Mouse (Mus musculus): ENCODE results near the gene Dnaja3. TPM values are rescaled to one million over a fixed set of nuclear protein-coding genes. Genes with fewer than 3 reads are reported as not detected.

The Dnaja3 gene
- total and polyA plus RNA-seq, 3 experiments = 33.1 to 73.2 (median 53.1) TPM

DNA sequence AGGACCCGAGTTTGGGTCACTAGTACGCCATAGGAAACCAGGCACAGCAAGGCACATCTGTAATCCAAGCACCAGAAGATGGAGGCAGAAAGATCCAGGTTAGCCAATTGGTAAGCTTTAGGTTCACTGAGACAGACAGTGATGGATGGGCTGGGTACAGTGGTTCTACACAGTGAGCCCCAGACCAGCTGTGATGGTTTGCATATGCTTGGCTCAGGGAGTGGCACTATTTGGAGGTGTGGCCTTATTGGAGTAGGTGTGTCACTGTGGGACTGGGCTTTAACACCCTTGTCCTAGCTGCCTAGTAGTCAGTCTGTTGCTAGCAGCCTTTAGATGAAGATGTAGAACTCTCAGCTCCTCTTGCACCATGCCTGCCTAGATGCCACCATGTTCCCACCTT, 24.0 kb downstream of the Dnaja3 start:
- peaks cover 93% of the 10 kb centered on the region for H3K36me3 ChIP-seq (replicated peaks)
- no peak for DNase-seq (ENCODE audit: low spot score)

DNA sequence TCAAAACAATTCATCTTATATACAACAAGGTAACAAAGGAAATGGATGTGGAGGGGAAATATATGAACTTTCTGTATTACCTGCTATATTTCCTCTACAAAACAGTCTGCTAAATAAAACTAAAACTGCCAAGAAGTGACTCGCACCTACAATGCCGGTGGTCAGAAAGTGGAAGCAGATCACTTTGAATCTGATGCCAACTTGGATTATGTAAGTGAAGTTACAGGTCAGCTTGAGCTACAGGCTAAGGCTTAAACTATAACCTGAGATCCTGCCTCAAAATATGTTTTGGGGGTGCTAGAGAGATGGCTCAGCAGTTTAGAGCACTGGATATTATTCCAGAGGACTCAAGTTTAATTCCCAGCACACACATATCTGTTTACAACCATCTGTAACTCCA, 25.9 kb downstream of the Dnaja3 start:
- DNase-seq (ENCODE audit: low spot score) (no peak), ATAC-seq (ENCODE audit: extremely low read depth, insufficient number of reproducible peaks, low FRiP score, poor library complexity, severe bottlenecking) (no peak)
- TF ChIP-seq CTCF (IDR thresholded peaks at IDR 0.05; ENCODE audit: low read depth, low read length) = no peak
- TF ChIP-seq TAL1 (conservative IDR thresholded peaks at IDR 0.05; ENCODE audit: low read depth, low read length) = no peak
- TF ChIP-seq POLR2AphosphoS5 (IDR thresholded peaks at IDR 0.05; ENCODE audit: insufficient replicate concordance, low read depth, low read length) = no peak
- TF ChIP-seq GATA2 (IDR thresholded peaks at IDR 0.05; ENCODE audit: borderline replicate concordance, low read depth, low read length) = no peak
- TF ChIP-seq GATA1 (IDR thresholded peaks at IDR 0.05; ENCODE audit: borderline replicate concordance, low read length) = no peak
- H3K27me3 ChIP-seq (ENCODE audit: insufficient read depth, low read length) = no peaks in the 10 kb centered on the region
- H3K36me3 ChIP-seq (replicated peaks) = peaks cover 94% of the 10 kb centered on the region
- no peaks in the 10 kb centered on the region for H3K9me3 ChIP-seq (replicated peaks)
- H3K4me1 ChIP-seq (ENCODE audit: insufficient read depth, low read depth, low read length) = no peaks in the 10 kb centered on the region; the same call in 1 of the 2 replicates
- no peak overlapping the region for H3K4me3 ChIP-seq (ENCODE audit: low read depth, low read length)

More for the DNA sequence above, 24.0 kb downstream of the Dnaja3 start:
- H3K4me1 ChIP-seq (ENCODE audit: insufficient read depth, low read depth, low read length) = no peaks in the 10 kb centered on the region; the same call in 1 of the 2 replicates
- H3K27me3 ChIP-seq (ENCODE audit: insufficient read depth, low read length) = no peaks in the 10 kb centered on the region
- TF ChIP-seq POLR2AphosphoS5 (IDR thresholded peaks at IDR 0.05; ENCODE audit: insufficient replicate concordance, low read depth, low read length) (no peak), GATA2 (IDR thresholded peaks at IDR 0.05; ENCODE audit: borderline replicate concordance, low read depth, low read length) (no peak), TAL1 (conservative IDR thresholded peaks at IDR 0.05; ENCODE audit: low read depth, low read length) (no peak), CTCF (IDR thresholded peaks at IDR 0.05; ENCODE audit: low read depth, low read length) (no peak), GATA1 (IDR thresholded peaks at IDR 0.05; ENCODE audit: borderline replicate concordance, low read length) (no peak)
- no peak overlapping the region for H3K4me3 ChIP-seq (ENCODE audit: low read depth, low read length)
- H3K9me3 ChIP-seq (replicated peaks) = no peaks in the 10 kb centered on the region
- ATAC-seq (ENCODE audit: extremely low read depth, insufficient number of reproducible peaks, low FRiP score, poor library complexity, severe bottlenecking) = no peak

DNA sequence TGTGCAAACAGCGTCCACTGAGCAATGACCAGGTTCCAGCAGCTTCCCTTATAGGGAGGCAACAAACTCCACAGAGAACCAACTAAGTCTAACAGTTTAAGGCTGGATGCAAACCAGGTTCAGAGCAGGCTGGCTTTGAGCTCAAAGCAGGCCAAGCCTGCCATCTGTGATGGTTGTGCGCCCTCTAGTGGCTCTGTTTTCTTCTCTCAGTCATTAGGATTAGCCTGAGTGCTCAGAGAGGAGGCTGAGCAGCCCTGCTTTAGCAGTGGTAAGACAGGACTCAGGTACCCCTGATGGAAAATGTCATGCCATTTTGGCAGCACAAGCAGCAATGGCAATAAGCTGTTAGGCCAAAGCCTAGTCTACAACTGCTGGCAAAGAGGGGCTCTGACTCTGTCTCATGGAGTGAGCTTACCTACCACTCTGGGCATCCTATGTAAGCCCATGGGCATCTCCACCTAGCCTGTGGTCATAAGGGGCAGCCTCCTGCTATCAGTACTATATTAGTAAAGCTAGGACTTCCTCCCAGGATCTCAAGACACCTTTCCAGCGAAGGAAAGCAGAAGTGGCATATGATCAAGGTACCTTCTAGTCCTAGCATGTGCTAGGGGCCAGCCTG, 27.5 kb downstream of the Dnaja3 start:
- ATAC-seq (ENCODE audit: extremely low read depth, insufficient number of reproducible peaks, low FRiP score, poor library complexity, severe bottlenecking) (peak; percentile 66), DNase-seq (ENCODE audit: low spot score) (peak; percentile 62)
- TF ChIP-seq CTCF (IDR thresholded peaks at IDR 0.05; ENCODE audit: low read depth, low read length) = peak; percentile 53
- TF ChIP-seq GATA2 (IDR thresholded peaks at IDR 0.05; ENCODE audit: borderline replicate concordance, low read depth, low read length) = no peak
- no peaks in the 10 kb centered on the region for H3K27me3 ChIP-seq (ENCODE audit: insufficient read depth, low read length)
- H3K9me3 ChIP-seq (replicated peaks) = no peaks in the 10 kb centered on the region
- no peak overlapping the region for H3K4me3 ChIP-seq (ENCODE audit: low read depth, low read length)
- H3K4me1 ChIP-seq (ENCODE audit: insufficient read depth, low read depth, low read length) = no peaks in the 10 kb centered on the region; the same call in 1 of the 2 replicates
- peaks cover 91% of the 10 kb centered on the region for H3K36me3 ChIP-seq (replicated peaks)

DNA sequence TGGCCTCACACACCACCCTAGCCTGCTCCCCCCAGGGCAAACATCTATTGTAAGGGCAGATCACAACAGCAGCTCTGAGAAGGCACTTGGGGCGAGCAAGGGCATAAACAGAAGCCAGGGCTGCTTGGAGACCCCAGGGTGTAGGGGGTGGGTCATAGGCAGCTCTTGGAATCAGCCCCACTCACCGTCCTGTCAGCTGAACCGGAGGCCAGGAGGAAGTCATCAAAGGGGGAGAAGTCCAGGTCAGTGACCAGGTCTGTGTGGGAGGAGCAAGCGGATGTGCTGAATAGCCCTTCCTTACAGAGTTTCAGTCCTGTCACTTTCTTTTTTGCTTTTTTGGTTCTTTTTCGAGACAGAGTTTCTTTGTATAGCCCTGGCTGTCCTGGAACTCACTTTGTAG, 30.5 kb downstream of the Dnaja3 start:
- Histone ChIP-seq H3K36me3 (replicated peaks) (peaks cover 92% of the 10 kb centered on the region), H3K9me3 (replicated peaks) (no peaks in the 10 kb centered on the region), H3K4me1 (ENCODE audit: insufficient read depth, low read depth, low read length) (peaks cover 5% of the 10 kb centered on the region; the same call in 1 of the 2 replicates), H3K27me3 (ENCODE audit: insufficient read depth, low read length) (no peaks in the 10 kb centered on the region), H3K4me3 (ENCODE audit: low read depth, low read length) (no peak overlapping the region)
- TF ChIP-seq POLR2AphosphoS5 (IDR thresholded peaks at IDR 0.05; ENCODE audit: insufficient replicate concordance, low read depth, low read length) (no peak), GATA2 (IDR thresholded peaks at IDR 0.05; ENCODE audit: borderline replicate concordance, low read depth, low read length) (no peak), TAL1 (conservative IDR thresholded peaks at IDR 0.05; ENCODE audit: low read depth, low read length) (no peak), CTCF (IDR thresholded peaks at IDR 0.05; ENCODE audit: low read depth, low read length) (no peak), GATA1 (IDR thresholded peaks at IDR 0.05; ENCODE audit: borderline replicate concordance, low read length) (no peak)
- no peak for DNase-seq (ENCODE audit: low spot score)
- no peak for ATAC-seq (ENCODE audit: extremely low read depth, insufficient number of reproducible peaks, low FRiP score, poor library complexity, severe bottlenecking)

DNA sequence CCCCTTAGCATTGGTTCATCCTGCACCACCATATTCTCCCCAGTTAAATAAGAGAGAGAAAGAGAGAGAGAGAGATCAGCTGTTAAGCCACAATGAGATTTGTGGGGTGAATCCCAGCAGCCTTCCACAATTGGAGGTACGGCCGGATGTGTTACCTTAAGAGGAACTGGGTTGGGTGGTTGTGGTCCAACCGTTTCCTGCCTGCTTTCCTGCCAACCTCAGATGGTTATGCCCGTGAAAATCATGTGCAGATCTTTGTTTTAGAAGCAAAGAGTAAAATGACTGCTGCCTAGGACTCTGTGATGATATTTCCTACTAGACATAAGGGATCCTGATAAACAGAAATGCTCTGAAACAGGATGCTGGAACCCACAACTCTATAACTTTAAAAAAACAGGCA, 34.3 kb downstream of the Dnaja3 start:
- no peak for ATAC-seq (ENCODE audit: extremely low read depth, insufficient number of reproducible peaks, low FRiP score, poor library complexity, severe bottlenecking)
- Histone ChIP-seq H3K36me3 (replicated peaks) (peaks cover 73% of the 10 kb centered on the region), H3K4me3 (ENCODE audit: low read depth, low read length) (no peak overlapping the region), H3K27me3 (ENCODE audit: insufficient read depth, low read length) (no peaks in the 10 kb centered on the region), H3K4me1 (ENCODE audit: insufficient read depth, low read depth, low read length) (peaks cover 36% of the 10 kb centered on the region), H3K9me3 (replicated peaks) (no peaks in the 10 kb centered on the region)
- TF ChIP-seq POLR2AphosphoS5 (IDR thresholded peaks at IDR 0.05; ENCODE audit: insufficient replicate concordance, low read depth, low read length) = no peak
- no peak for TF ChIP-seq GATA2 (IDR thresholded peaks at IDR 0.05; ENCODE audit: borderline replicate concordance, low read depth, low read length)
- no peak for TF ChIP-seq TAL1 (conservative IDR thresholded peaks at IDR 0.05; ENCODE audit: low read depth, low read length)
- no peak for TF ChIP-seq CTCF (IDR thresholded peaks at IDR 0.05; ENCODE audit: low read depth, low read length)
- TF ChIP-seq GATA1 (IDR thresholded peaks at IDR 0.05; ENCODE audit: borderline replicate concordance, low read length) = no peak
- no peak for DNase-seq (ENCODE audit: low spot score)

DNA sequence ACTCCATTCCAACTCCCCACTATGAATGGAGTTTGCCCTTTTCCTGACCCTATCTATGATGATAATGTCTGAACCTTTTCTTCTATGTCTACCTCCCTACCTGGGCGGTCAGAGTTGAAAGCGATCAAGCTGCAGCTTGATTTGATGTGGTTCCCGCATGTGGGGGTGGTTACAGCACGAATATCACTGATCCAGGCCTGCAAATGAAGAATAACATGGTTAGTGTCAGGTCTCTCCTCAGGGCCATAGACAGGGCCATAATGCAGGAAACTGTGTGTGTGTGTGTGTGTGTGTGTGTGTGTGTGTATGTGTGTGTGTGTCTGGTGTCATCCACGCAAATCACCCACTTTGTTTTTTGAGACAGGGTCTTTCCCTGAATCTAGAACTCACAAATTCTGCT, 37.0 kb downstream of the Dnaja3 start:
- no peak for ATAC-seq (ENCODE audit: extremely low read depth, insufficient number of reproducible peaks, low FRiP score, poor library complexity, severe bottlenecking)
- Histone ChIP-seq H3K9me3 (replicated peaks) (no peaks in the 10 kb centered on the region), H3K36me3 (replicated peaks) (peaks cover 53% of the 10 kb centered on the region), H3K4me3 (ENCODE audit: low read depth, low read length) (no peak overlapping the region), H3K4me1 (ENCODE audit: insufficient read depth, low read depth, low read length) (peaks cover 56% of the 10 kb centered on the region), H3K27me3 (ENCODE audit: insufficient read depth, low read length) (no peaks in the 10 kb centered on the region)
- TF ChIP-seq TAL1 (conservative IDR thresholded peaks at IDR 0.05; ENCODE audit: low read depth, low read length) (no peak), CTCF (IDR thresholded peaks at IDR 0.05; ENCODE audit: low read depth, low read length) (no peak), GATA1 (IDR thresholded peaks at IDR 0.05; ENCODE audit: borderline replicate concordance, low read length) (no peak), GATA2 (IDR thresholded peaks at IDR 0.05; ENCODE audit: borderline replicate concordance, low read depth, low read length) (no peak), POLR2AphosphoS5 (IDR thresholded peaks at IDR 0.05; ENCODE audit: insufficient replicate concordance, low read depth, low read length) (no peak)
- DNase-seq (ENCODE audit: low spot score) = no peak

Data from G1E (cell line).